Mouse (Mus musculus) embryonic fibroblast, embryonic 13.5 days (primary cell): ENCODE measurements around the gene Prrt4. TPM values are rescaled to one million over a fixed set of nuclear protein-coding genes. Genes with fewer than 3 reads are reported as not detected.
"Not testable (repeated sequence)": the region's sequence is repeated elsewhere in the genome, so short reads cannot be mapped to it uniquely, and the experiment has no call there.

Experiments used
- H3K27ac ChIP-seq: 2 replicates; pipeline ENCODE4 v1.5.1; 2012; ENCODE audit warnings: low read length, control low read depth, inconsistent platforms; ENCODE audit not compliant: insufficient read depth
- H3K4me1 ChIP-seq: 2 replicates; pipeline ENCODE4 v1.6.1; 2011; ENCODE audit warnings: low read length; ENCODE audit not compliant: control insufficient read depth, insufficient read depth
- H3K4me3 ChIP-seq: 2 replicates; pipeline ENCODE4 v1.5.1; 2011; ENCODE audit warnings: mild to moderate bottlenecking, control low read depth, low read length; ENCODE audit not compliant: insufficient read depth
- CTCF ChIP-seq: IDR thresholded peaks from 2 replicates; pipeline ENCODE4 v1.5.1; 2011; ENCODE audit warnings: mild to moderate bottlenecking, control low read depth, low read length, moderate library complexity, borderline replicate concordance; ENCODE audit not compliant: insufficient read depth
- POLR2A ChIP-seq: IDR thresholded peaks from 2 replicates; pipeline ENCODE4 v1.6.1; 2011; ENCODE audit warnings: low read depth, mild to moderate bottlenecking, control low read depth, low read length, moderate library complexity
- polyA plus RNA-seq: library from polyadenylated mRNA; stranded (reverse); fragments of >200 nt; gene quantifications from 2 replicates; pipeline ENCODE4 v1.2.4, GENCODE M21; 2011; ENCODE audit warnings: low read depth; ENCODE audit not compliant: missing spikeins, insufficient read length

Prrt4 gene
- polyA plus RNA-seq, result 0.16 and 0.33 TPM in 2 replicates

DNA sequence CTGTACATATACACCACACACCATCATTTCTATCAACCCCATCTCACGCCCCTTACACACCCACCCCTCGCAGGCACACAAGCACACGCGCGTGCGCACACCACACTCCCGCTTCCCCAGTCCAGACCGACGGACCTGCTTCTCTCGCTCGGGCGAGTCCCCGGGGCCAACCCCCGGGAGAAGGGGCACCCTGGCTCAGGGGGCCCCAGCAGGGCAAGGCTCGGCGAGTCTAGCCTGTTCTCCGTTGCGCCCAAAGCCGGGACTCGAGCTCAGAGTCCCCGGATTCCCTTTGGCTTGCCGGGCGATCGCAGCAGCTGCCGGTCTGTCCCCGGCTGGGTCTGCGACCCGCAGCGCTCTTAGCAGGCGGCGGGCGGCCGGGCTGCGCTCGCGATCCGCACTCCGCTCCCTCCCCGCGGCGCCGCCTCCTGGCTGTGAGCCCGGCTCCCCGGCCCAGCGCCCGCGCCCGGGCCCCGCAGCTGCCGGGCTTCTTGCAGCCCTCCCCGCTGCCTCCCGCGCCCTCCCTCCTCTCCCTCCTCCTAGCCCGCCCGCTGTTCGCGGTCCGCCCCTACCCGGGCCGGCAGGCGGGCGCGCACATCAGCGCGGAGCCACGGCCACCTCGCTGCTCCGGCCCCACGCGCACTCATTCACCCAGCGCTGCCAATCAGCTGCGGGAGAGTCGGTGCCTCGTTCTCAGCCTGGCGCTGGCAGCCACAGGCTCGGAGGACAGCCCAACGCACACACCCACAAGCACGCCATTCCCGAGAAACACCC is at the start of gene Prrt4:
Prrt4 (minus strand) TSS at position 697 of the 771 bp plus-strand sequence.
- Histone ChIP-seq H3K4me3 (peak within 1 kb of the TSS; percentile 50), H3K27ac (no peak within 1 kb of the TSS), H3K4me1 (no peaks in the 10 kb centered on the region)
- TF ChIP-seq POLR2A (no peak), CTCF (no peak)

DNA sequence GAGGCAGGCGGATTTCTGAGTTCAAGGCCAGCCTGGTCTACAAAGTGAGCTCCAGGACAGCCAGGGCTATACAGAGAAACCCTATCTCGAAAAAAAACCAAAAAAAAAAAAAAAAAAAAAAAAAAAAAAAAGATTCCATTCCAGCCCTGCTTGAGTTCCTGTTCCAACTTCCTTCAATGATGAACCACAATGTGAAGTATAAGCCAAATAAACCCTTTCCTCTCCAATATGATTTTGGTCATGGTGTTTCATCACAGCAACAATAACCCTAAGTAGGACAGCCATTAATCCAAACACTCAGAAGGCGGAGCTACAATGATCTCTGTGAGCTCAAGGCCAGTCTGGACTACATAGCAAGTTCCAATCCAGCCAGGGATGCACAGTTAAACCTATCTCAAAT is 38.3 kb upstream of the Prrt4 start:
- not testable (repeated sequence) for H3K27ac ChIP-seq, H3K4me3 ChIP-seq, H3K4me1 ChIP-seq

DNA sequence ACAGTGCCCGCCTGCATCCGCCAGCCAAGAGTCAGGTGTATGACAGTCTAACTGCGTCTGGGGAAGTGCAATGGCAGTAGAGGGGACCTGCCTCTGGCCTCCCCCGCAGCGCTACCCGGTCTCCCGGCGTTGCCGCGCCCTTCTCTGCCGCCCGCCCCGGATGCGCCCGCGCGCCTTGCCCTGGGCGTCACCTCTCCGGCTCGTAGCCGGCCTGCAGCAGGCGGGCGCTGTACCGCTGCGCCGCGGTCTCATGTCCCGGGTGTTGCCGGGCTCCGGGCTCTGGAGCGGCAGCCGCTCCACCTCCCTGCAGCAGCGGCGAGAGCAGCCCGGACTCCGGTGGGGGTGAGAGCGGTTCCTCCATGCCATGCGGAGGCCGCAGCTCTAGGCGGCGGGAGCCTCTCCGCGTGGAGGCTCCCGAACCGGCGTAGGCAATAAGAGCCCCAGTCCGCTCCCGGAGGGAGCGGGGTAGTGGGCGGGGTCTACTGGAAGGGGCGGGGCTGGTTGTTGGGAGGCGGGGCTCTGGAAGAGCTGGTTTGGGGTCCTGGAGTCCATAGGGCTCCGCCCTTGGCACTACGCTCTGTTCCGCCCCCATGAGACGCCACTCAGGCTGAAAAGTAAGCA is 36.6 kb upstream of the Prrt4 start, which contains the start of gene Impdh1:
Impdh1 (minus strand) TSS at position 484 of the 621 bp plus-strand sequence.
- no peak within 1 kb of the TSS for H3K27ac ChIP-seq
- H3K4me3 ChIP-seq, result peak within 1 kb of the TSS; percentile 79
- H3K4me1 ChIP-seq, result peaks cover 6% of the 10 kb centered on the region; the same call in 1 of the 2 replicates
- TF ChIP-seq POLR2A (peak; percentile 50), CTCF (no peak)

DNA sequence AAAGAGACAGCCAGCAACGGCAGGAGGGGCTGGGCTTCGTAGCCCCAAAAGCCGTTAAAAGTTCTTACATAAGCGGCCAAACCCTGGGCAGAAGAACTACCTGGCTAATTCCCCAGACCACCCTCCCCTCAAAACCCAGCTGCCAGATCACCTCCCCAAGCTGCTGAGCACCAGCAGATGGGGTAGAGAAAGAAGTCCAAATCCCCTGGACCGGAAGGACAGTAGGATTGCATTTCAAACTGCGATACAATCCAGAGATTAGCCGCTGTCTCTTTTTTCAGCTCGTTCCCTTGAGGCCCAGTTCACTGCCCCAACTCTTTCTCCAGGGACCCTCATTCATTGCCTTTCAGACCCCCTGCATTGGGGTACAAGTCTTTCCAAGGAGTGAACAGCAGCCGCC is 35.8 kb upstream of the Prrt4 start:
- TF ChIP-seq CTCF (no peak), POLR2A (no peak)
- H3K27ac ChIP-seq, result no peak overlapping the region
- peak overlapping the region; percentile 79 for H3K4me3 ChIP-seq
- peaks cover 6% of the 10 kb centered on the region; the same call in 1 of the 2 replicates for H3K4me1 ChIP-seq

DNA sequence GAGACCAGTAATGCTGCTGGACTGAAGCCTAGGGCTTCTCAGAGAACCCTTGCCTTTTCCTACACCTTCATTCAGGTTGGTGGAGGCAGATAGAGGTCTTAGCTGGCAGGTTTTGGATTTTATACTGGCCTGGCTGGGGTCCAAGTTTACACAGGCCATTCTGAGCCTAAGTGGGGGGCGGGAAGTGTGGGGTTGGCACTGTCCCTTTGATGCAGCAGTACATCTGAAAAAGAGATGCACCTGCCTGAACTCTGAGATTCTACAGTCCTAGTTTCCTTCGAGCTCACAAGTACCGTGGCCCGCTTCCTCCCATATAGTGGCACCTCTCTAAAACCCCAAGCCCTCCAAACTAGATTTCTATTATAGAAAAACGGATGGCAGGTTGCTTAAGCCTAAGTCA is 35.4 kb upstream of the Prrt4 start:
- Histone ChIP-seq H3K27ac (no peak overlapping the region), H3K4me3 (no peak overlapping the region), H3K4me1 (peaks cover 6% of the 10 kb centered on the region; the same call in 1 of the 2 replicates)
- TF ChIP-seq CTCF (no peak), POLR2A (no peak)

DNA sequence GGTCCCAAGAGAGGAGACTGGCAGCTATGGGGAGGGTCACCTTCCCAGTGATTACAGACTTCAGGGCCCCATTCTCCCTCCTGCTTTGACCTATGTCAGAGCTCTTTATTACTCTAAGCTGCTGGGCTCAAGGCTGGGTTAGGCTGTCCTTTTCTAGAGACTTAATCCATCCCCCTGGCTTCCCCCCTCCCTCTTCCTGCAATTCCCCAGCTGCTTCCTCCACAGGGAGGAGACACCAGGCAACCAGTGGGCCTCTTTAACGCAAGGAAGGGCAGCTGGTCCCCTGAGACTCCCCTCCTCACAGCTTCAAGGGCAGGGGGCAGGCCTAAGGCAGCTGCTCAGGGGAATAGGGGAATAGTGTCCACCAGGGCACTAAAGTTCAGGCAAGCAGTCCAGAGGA is 34.9 kb upstream of the Prrt4 start:
- TF ChIP-seq CTCF (no peak), POLR2A (no peak)
- no peak overlapping the region for H3K4me3 ChIP-seq
- H3K4me1 ChIP-seq, result peaks cover 6% of the 10 kb centered on the region; the same call in 1 of the 2 replicates
- no peak overlapping the region for H3K27ac ChIP-seq

DNA sequence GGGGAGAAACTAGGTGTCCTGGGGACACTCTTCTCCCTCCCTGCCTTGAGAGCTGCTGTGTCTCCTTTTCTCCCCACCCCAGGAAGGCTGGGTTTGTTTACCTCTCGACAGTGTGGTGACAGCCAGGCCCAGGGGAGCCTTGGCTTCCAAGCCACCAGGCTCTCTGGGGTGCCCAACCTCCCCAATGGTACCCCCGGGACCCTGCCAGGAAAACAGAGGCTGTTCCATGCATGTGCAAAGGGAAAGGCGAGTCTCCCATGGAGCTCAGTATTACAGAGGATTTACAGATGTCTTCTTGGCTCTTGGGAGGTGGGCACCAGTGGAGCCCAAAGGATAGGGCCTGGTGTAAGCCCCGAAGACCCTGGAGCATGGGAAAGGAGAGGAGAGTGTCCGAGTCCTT is 34.1 kb upstream of the Prrt4 start:
- peaks cover 6% of the 10 kb centered on the region; the same call in 1 of the 2 replicates for H3K4me1 ChIP-seq
- H3K4me3 ChIP-seq, result no peak overlapping the region
- no peak overlapping the region for H3K27ac ChIP-seq
- TF ChIP-seq CTCF, result no peak
- TF ChIP-seq POLR2A, result no peak

DNA sequence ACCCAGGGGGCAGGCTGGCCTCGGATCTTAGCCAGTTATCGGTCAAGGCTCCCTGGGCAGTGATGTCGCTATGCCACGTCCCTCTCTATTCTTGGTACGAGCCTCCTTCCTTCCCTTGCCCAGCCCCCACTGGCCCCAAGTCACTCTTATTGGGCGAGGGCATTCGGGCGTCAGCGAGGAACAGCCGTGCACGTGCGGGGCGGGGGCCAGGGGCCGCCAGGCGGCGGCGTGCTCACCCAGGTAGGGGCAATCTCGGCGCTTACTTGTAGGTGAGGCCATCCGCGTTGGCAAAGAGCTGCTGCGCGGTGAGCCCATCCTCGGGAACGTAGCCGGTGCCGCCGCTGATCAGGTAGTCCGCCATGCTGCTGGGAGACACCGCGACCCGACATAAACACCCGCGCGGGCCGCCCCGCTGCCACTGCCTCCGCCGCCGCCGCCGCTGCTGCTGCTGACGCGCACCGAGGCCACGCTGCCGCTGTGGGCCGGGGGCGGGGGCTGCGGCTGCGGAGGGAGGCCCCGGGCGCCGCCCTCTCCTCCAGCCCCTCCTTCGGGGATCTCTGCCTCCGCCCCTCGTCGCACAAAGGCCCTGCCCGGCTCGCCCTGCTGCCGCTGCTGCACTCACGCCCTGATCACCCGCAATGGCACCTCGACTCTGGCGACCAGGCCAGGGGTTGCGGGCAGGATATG is 32.6 kb upstream of the Prrt4 start:
- H3K4me1 ChIP-seq, result peaks cover 6% of the 10 kb centered on the region; the same call in 1 of the 2 replicates

DNA sequence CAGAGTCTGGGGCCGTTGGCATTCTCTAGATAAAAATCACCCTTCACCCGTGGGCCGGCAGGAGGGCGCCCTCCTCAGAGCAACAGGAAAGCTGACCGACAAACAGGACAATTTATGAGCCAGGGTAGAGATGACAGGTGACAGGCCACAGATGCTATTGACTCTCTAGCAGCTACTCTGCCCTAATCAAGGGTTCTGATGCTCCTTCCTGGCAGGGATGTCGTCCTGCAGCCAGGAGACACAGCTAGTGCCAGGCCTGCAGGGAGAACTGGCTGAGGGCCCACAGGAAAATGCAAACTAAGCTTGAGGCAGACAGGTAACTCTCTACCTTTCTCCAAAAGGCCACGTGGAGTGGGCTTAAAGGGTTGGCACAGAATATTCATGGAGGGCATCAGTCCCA is 31.8 kb upstream of the Prrt4 start:
- Histone ChIP-seq H3K4me1 (peaks cover 6% of the 10 kb centered on the region; the same call in 1 of the 2 replicates), H3K27ac (no peak overlapping the region), H3K4me3 (peak overlapping the region; percentile 56)
- TF ChIP-seq CTCF (no peak), POLR2A (no peak)

More for the DNA sequence above, 32.6 kb upstream of the Prrt4 start:
- Histone ChIP-seq H3K4me3 (peak overlapping the region; percentile 56), H3K27ac (peak overlapping the region; percentile 11; the same call in 1 of the 2 replicates)
- TF ChIP-seq CTCF, result no peak
- TF ChIP-seq POLR2A, result peak; percentile 93
